Comparison of ENCODE assay signal across 18 mouse cellular contexts in the genomic region with DNA sequence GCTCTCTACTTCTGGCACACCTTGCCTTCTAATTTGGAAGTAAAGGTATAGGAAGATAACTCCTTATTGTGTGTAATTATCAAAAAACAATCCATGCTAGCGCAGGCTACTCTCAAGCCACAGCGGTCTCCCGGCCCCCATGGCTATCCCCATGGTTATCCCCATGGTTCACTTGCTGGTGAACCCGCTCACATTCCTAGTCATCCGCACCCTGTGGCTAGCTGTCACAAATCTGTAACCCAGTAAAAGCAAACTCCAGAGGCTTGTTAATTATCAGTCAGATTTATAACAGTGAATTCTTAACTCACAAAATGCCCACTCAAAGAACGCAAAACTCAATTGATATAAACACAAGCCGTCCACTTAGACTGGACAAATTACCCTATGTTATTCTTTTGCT.
"Had no signal": no experiment of that assay in that cellular context is flagged by ENCODE, and none has a peak within 500 bp of the region (broad histone marks: within the 10 kb centered on the region; RNA-seq: fewer than 3 reads in every experiment).

No protein-coding gene starts in this region.

- H3K4me2 ChIP-seq: limb, embryonic 13.5 days; liver, embryonic 12.5 days; liver, embryonic 15.5 days; lung, embryonic 15.5 days; midbrain, embryonic 13.5 days had no signal

- DNase-seq: liver; lung, adult 18-20 months; lung, postnatal 10 days; lung, postnatal 36 days; thymus, adult 2 months; thymus, postnatal 14 days; thymus, postnatal 4 days had no signal

- H3K4me3 ChIP-seq: limb, embryonic 10.5 days; limb, embryonic 13.5 days; liver, embryonic 12.5 days; liver, embryonic 15.5 days; lung, embryonic 15.5 days; megakaryocyte, embryonic 14.5 days; midbrain, embryonic 10.5 days; midbrain, embryonic 13.5 days had no signal

- H3K9me3 ChIP-seq: limb, embryonic 10.5 days; limb, embryonic 13.5 days; liver, embryonic 12.5 days; liver, embryonic 15.5 days; lung, embryonic 15.5 days; megakaryocyte, embryonic 14.5 days; midbrain, embryonic 10.5 days; midbrain, embryonic 13.5 days had no signal

- H3K27me3 ChIP-seq: limb, embryonic 13.5 days; liver, embryonic 12.5 days; liver, embryonic 15.5 days; lung, embryonic 15.5 days; megakaryocyte, embryonic 14.5 days; midbrain, embryonic 13.5 days had no signal

- H3K9ac ChIP-seq: limb, embryonic 13.5 days; liver, embryonic 12.5 days; liver, embryonic 15.5 days; lung, embryonic 15.5 days; midbrain, embryonic 13.5 days had no signal

- H3K36me3 ChIP-seq: lung, embryonic 15.5 days; midbrain, embryonic 10.5 days; midbrain, embryonic 13.5 days had no signal

- H3K4me1 ChIP-seq: limb, embryonic 10.5 days; limb, embryonic 13.5 days; liver, embryonic 15.5 days; lung, embryonic 15.5 days; midbrain, embryonic 10.5 days; midbrain, embryonic 13.5 days had no signal

- ATAC-seq: hindbrain, postnatal 0 days; intestine, postnatal 0 days; liver, embryonic 12.5 days; midbrain, embryonic 13.5 days; midbrain, embryonic 16.5 days had no signal

- H3K27ac ChIP-seq: hindbrain, postnatal 0 days; limb, embryonic 10.5 days; limb, embryonic 13.5 days; liver, embryonic 12.5 days; liver, embryonic 15.5 days; lung, embryonic 15.5 days; midbrain, embryonic 10.5 days; midbrain, embryonic 13.5 days had no signal
